Mouse (Mus musculus) testis, adult 2 months (tissue): ENCODE measurements at regions not wholly inside any gene's neighbourhood (a gene's known extent, or its start where the extent isn't known, plus 50 kb on each side); places are given as distances from the start of the nearest gene placed in this dataset.

Source experiments
- CTCF ChIP-seq: fragments of 200-500 bp; IDR thresholded peaks from 2 replicates; pipeline ENCODE4 v1.5.1; 2012; ENCODE audit warnings: low read depth, mild to moderate bottlenecking, inconsistent platforms, low read length, moderate library complexity; ENCODE audit not compliant: control insufficient read depth, insufficient read depth, insufficient replicate concordance
- POLR2A ChIP-seq: fragments of 200-500 bp; IDR thresholded peaks from 2 replicates; pipeline ENCODE4 v1.6.1; 2012; ENCODE audit warnings: low read depth, mild to moderate bottlenecking, inconsistent platforms, low read length, moderate library complexity; ENCODE audit not compliant: control insufficient read depth

- TF ChIP-seq CTCF (peak; percentile 9; the same call in 1 of the 2 replicates), POLR2A (no peak)
Observed at GRCm38 (mm10) chr5:43357100-43357680, 124.2 kb downstream of the Cpeb2 start.
